Mouse (Mus musculus) spleen, adult 2 months (tissue): ENCODE measurements at regions not wholly inside any gene's neighbourhood (a gene's known extent, or its start where the extent isn't known, plus 50 kb on each side); places are given as distances from the start of the nearest gene placed in this dataset.

Experiments used
- DNase-seq, 2 experiments: peaks; one replicate each; pipeline versions ENCODE4 v3.0.0 to v3.0.0-alpha.2; 2012 to 2021; ENCODE audit warnings: low spot score in 2 of 2, low read depth in 1 of 2
- H3K27ac ChIP-seq: fragments of 200-500 bp; 2 replicates; pipeline ENCODE4 v1.5.1; 2012; ENCODE audit warnings: low read length, inconsistent platforms; ENCODE audit not compliant: insufficient read depth
- H3K27me3 ChIP-seq: fragments of 200-500 bp; 2 replicates; pipeline ENCODE4 v1.6.1; 2012; ENCODE audit warnings: mild to moderate bottlenecking, moderate library complexity, low read length, inconsistent platforms; ENCODE audit not compliant: control insufficient read depth, insufficient read depth
- H3K36me3 ChIP-seq: fragments of 200-500 bp; 2 replicates; pipeline ENCODE4 v1.6.1; 2012; ENCODE audit warnings: mild to moderate bottlenecking, low read length, inconsistent platforms; ENCODE audit not compliant: control insufficient read depth, insufficient read depth
- H3K4me1 ChIP-seq: fragments of 200-500 bp; 2 replicates; pipeline ENCODE4 v1.6.1; 2011; ENCODE audit warnings: inconsistent platforms; ENCODE audit not compliant: control insufficient read depth, insufficient read depth, insufficient read length
- H3K4me3 ChIP-seq: fragments of 200-500 bp; 2 replicates; pipeline ENCODE4 v1.5.1; 2011; ENCODE audit warnings: mild to moderate bottlenecking, inconsistent platforms; ENCODE audit not compliant: insufficient read depth, insufficient read length; ENCODE audit errors: extremely low read depth
- CTCF ChIP-seq: fragments of 200-500 bp; IDR thresholded peaks from 2 replicates; pipeline ENCODE4 v1.5.1; 2011; ENCODE audit warnings: mild to moderate bottlenecking, inconsistent platforms; ENCODE audit not compliant: insufficient read depth, insufficient read length, insufficient replicate concordance; ENCODE audit errors: extremely low read depth
- POLR2A ChIP-seq: fragments of 200-500 bp; IDR thresholded peaks from 2 replicates; pipeline ENCODE4 v1.6.1; 2011; ENCODE audit warnings: low read depth, low read length, inconsistent platforms
- WGBS: fragments of 180-500 bp; shearing (Covaris S2); methylation state at CpG from one replicate; pipeline ENCODE4 v1.1.7; 2018; 5-methylcytosine and 5-hydroxymethylcytosine counted together

DNA sequence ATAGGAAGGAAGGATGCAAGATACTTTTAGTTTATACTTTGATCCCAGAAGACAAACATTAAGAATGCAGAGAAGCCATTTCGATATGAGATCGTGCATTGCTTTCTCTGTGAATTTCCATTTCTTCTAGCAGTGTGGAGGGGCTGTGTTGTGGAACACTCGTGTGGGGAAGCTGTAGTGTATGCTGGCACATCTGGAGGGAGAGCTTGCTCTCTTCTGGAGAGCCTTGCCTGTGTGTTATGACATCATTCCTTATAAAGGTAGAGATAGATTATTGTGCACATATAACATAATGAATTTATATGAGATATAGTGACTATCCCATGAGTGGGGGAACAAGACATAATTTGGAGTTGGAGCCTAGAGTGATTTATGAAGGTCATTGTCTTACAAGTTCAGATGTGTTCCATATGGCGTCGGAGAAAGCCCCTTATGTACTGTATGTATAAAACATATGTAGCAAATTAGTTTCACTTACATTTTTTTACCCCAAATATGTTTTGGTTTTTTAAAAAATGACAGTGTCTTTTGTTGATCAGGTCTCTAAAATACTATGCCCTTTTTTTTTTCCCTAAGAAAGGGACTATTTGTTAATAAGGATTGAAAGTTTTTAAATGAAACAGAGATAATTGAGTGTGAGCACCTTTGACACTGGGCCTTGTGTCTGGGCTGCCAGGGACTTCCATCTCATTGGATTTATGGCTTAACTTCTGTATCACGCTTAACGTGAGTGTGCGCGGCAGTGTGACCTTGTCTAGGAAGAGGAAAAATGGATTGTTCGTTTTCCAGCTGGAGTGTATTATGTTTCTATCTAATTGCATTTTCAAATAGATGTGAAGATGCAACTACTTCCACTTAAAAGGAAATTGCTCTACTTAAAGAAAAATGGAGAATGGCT lies 230.8 kb downstream of the Papss1 start:
- H3K27me3 ChIP-seq, result no peaks in the 10 kb centered on the region
- no peaks in the 10 kb centered on the region for H3K36me3 ChIP-seq
- WGBS, result 88% methylated on average over 10 of the region's 10 CpGs

DNA sequence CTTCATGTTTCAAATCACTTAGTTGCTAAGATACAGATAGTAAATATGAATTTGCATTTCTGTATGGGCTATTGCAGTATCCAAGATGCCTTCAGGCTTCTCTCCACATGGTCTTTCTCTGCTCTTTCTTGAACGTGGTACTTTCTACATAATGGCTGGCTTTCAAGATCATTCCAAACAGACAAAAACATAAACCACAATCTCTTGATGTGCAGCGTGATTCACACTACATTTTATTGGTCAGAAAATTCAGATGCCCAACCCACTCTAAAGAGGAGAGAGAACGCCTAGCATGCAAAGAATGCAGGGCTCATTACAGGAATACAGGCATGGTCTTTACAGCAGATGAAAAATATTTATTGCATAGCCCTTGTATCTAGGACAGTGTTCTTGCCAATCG lies 235.2 kb downstream of the Papss1 start:
- H3K27me3 ChIP-seq, result no peaks in the 10 kb centered on the region
- no peak overlapping the region for H3K27ac ChIP-seq
- no peaks in the 10 kb centered on the region for H3K36me3 ChIP-seq
- WGBS, result 85% methylated on average over 4 of the region's 4 CpGs
- no peak for DNase-seq
- H3K4me3 ChIP-seq, result no peak overlapping the region
- TF ChIP-seq POLR2A (no peak), CTCF (no peak)
- H3K4me1 ChIP-seq, result no peaks in the 10 kb centered on the region

More for the DNA sequence above, 230.8 kb downstream of the Papss1 start:
- no peak overlapping the region for H3K27ac ChIP-seq
- H3K4me1 ChIP-seq, result no peaks in the 10 kb centered on the region
- no peak overlapping the region for H3K4me3 ChIP-seq
- DNase-seq, result no peak
- no peak for TF ChIP-seq POLR2A
- no peak for TF ChIP-seq CTCF

DNA sequence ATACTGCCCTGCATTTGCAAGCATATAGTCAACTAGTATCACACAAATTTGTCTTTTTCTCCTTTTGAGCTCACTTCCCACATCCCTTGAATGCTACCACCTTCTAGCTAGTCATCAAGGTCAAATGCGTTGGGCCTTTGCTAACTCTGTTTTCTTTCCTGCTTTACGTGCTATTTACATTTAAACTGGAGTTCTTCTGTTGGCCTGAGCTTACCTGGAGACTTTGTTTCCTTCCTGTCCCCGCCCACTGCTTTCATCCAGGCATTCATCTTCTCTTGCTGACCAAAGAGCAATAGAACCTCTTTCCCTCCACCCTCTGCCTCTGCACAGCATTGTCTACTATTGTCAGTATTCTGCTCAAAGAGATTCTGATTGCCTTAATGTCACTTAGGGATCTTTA lies 237.0 kb downstream of the Papss1 start:
- Histone ChIP-seq H3K27ac (no peak overlapping the region), H3K36me3 (no peaks in the 10 kb centered on the region), H3K4me1 (no peaks in the 10 kb centered on the region), H3K27me3 (no peaks in the 10 kb centered on the region), H3K4me3 (no peak overlapping the region)
- no peak for DNase-seq
- 88% methylated on average over 3 of the region's 3 CpGs for WGBS
- no peak for TF ChIP-seq CTCF
- TF ChIP-seq POLR2A, result no peak

DNA sequence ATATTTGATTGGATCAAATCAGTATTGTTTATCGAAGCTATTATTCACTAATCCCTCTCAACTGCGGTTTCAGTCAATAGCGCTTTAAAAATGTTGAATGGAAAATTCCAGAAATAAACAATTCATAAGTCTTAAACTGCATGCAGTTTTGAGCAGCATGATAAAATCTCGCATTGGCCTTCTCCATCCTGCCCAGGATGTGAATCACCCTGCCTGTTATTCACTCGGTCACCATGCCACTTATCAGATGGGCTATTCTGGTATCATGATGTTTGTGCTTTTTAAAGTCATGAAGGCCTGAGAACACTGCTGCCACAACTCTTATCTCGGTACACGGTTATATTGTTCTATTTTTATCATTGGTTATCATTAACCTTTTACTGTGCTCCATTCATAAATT lies 238.3 kb downstream of the Papss1 start:
- no peaks in the 10 kb centered on the region for H3K4me1 ChIP-seq
- H3K27ac ChIP-seq, result no peak overlapping the region
- H3K36me3 ChIP-seq, result no peaks in the 10 kb centered on the region
- no peak for DNase-seq
- no peaks in the 10 kb centered on the region for H3K27me3 ChIP-seq
- no peak overlapping the region for H3K4me3 ChIP-seq
- 40% methylated on average over 7 of the region's 7 CpGs for WGBS
- TF ChIP-seq POLR2A, result no peak
- no peak for TF ChIP-seq CTCF

DNA sequence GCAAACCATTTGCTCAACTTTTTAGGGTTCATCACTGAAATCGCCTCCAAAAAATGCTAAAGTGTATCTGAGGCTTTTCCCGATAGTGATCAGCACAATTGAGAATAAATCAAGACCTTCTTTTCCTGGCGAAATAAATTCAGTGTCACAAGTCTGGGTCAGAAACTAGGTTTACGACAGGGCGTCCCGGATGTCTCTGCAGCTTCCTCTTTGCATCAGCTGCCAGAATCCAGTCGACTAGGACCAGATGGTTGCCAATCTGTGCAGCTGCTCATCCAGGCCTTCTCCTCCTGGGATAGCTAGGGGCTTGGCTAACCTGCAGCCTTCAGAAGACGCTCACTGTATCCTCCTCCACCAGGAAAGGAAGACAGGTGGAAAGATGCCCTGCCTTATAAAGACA lies 243.6 kb downstream of the Papss1 start:
- no peaks in the 10 kb centered on the region for H3K4me1 ChIP-seq
- no peaks in the 10 kb centered on the region for H3K27me3 ChIP-seq
- WGBS, result 57% methylated on average over 8 of the region's 8 CpGs
- DNase-seq, result no peak
- H3K27ac ChIP-seq, result no peak overlapping the region
- TF ChIP-seq CTCF, result no peak
- TF ChIP-seq POLR2A, result no peak
- H3K36me3 ChIP-seq, result no peaks in the 10 kb centered on the region
- no peak overlapping the region for H3K4me3 ChIP-seq

GRCm38 (mm10) chr3:131812968-131813367 lies 248.4 kb downstream of the Papss1 start:
- Histone ChIP-seq H3K27ac (no peak overlapping the region), H3K4me3 (no peak overlapping the region), H3K36me3 (no peaks in the 10 kb centered on the region), H3K27me3 (no peaks in the 10 kb centered on the region), H3K4me1 (no peaks in the 10 kb centered on the region)
- 65% methylated on average over 6 of the region's 6 CpGs for WGBS
- no peak for DNase-seq
- TF ChIP-seq POLR2A (no peak), CTCF (no peak)

DNA sequence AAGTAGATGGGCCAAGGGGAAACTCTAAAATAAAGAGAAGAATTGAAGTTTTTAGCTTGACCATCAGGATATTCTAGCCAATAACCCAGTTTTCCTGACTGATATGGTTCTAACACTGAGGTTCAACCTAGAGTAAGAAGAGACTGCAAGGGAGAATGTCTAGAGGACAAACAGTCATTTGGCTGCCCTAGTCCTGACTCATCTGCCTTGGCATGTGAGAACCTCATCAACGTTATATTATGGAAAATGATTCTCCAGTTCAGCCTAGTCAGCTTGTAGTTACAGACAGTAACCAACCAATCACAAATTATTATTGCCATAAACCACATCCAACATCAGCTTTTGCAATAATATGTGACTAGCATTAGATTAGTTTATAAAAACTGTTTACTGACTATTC lies 254.2 kb downstream of the Papss1 start:
- Histone ChIP-seq H3K27ac (no peak overlapping the region), H3K4me1 (no peaks in the 10 kb centered on the region), H3K27me3 (no peaks in the 10 kb centered on the region), H3K36me3 (no peaks in the 10 kb centered on the region), H3K4me3 (no peak overlapping the region)
- WGBS, result 83% methylated on average over 1 of the region's 1 CpGs
- TF ChIP-seq CTCF, result no peak
- TF ChIP-seq POLR2A, result no peak
- DNase-seq, result no peak
